Mouse (Mus musculus) hindbrain, embryonic 15.5 days (tissue): ENCODE measurements around the gene Fam118b. TPM values are rescaled to one million over a fixed set of nuclear protein-coding genes. Genes with fewer than 3 reads are reported as not detected.
A peak's percentile ranks its signal among the peaks of the same experiment; 100 is the strongest.

ENCODE experiments used
- ATAC-seq: fragments of 200-750 bp; cut with Nextera tagmentation; 2 replicates; pipeline ENCODE4 v1.8.0; 2017; ENCODE audit warnings: low read depth, moderate number of reproducible peaks, moderate TSS enrichment; ENCODE audit not compliant: low FRiP score
- H3K27ac ChIP-seq: fragments of 300-500 bp; sonication (generic); replicated peaks from 2 replicates; pipeline ENCODE4 v1.5.1; 2015; ENCODE audit warnings: mild to moderate bottlenecking, inconsistent platforms
- H3K27me3 ChIP-seq: fragments of 300-500 bp; sonication (generic); 2 replicates; pipeline ENCODE4 v1.6.1; 2015; ENCODE audit warnings: control low read depth, inconsistent platforms
- H3K36me3 ChIP-seq: fragments of 300-500 bp; sonication (generic); 2 replicates; pipeline ENCODE4 v1.6.1; 2015; ENCODE audit warnings: control low read depth, inconsistent platforms
- H3K4me1 ChIP-seq: fragments of 300-500 bp; sonication (generic); replicated peaks from 2 replicates; pipeline ENCODE4 v1.6.1; 2015; ENCODE audit warnings: control low read depth, inconsistent platforms
- H3K4me2 ChIP-seq: fragments of 300-500 bp; sonication (generic); 2 replicates; pipeline ENCODE4 v1.6.1; 2015; ENCODE audit warnings: moderate library complexity, mild to moderate bottlenecking, inconsistent platforms
- H3K4me3 ChIP-seq: fragments of 300-500 bp; sonication (generic); 2 replicates; pipeline ENCODE4 v1.5.1; 2015; ENCODE audit warnings: mild to moderate bottlenecking, inconsistent platforms
- H3K9ac ChIP-seq: fragments of 300-500 bp; sonication (generic); 2 replicates; pipeline ENCODE4 v1.6.1; 2015; ENCODE audit warnings: inconsistent platforms
- H3K9me3 ChIP-seq: fragments of 300-500 bp; sonication (generic); 2 replicates; pipeline ENCODE4 v1.6.1; 2016; ENCODE audit warnings: control low read depth, inconsistent platforms
- WGBS: fragments of 180-500 bp; shearing (Covaris S2); methylation state at CpG from one replicate; pipeline ENCODE4 v1.1.7; 2015; 5-methylcytosine and 5-hydroxymethylcytosine counted together
- polyA plus RNA-seq: library from polyadenylated mRNA; unstranded; fragments of >200 nt; fragmentation: Nextera tagmentation; extraction: Ambion mirVana; gene quantifications from 2 replicates; pipeline ENCODE4 v1.2.1, GENCODE M21; 2015

Fam118b gene
- polyA plus RNA-seq = 53.1 and 58.1 TPM in 2 replicates

GRCm38 (mm10) chr9:35267146-35267975 is at the start of gene Fam118b, which contains the start of gene Rpusd4:
TSS of gene Fam118b (minus strand) at chr9:35267805.
TSS of gene Rpusd4 (plus strand) at chr9:35267865.
- ATAC-seq = peak; percentile 96

DNA sequence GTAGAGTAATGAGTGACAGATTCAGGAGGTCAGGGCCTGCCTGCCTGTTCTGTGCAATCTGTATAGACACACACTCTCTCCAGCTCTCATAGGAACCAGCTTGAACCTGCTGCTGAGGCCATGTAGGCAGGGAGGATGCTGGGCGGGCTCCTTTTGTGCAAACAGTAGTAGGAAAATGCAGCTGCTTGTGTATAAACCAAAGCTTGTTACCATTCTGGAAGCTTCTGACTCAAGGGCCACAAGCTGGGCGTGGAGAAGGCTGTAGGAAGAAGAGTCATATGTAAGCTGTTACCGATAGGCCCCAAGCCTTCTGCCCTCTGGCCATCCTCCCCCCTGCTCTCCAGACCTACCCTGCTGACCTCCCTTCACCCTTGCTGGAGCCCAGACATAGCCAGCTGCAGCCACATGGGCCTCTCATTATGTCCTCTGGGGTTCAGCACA is 49.2 kb upstream of the Fam118b start:
- Histone ChIP-seq H3K9ac (no peak overlapping the region), H3K4me3 (no peak overlapping the region), H3K36me3 (no peaks in the 10 kb centered on the region), H3K27ac (no peak overlapping the region), H3K4me1 (0 out of 2 replicates have a peak, but pooled peaks cover 5% of the 10 kb centered on the region), H3K9me3 (no peaks in the 10 kb centered on the region), H3K4me2 (no peak overlapping the region), H3K27me3 (peaks cover 16% of the 10 kb centered on the region; the same call in 1 of the 2 replicates)
- ATAC-seq = no peak
- 49% methylated on average over 3 of the region's 3 CpGs for WGBS

More at GRCm38 (mm10) chr9:35267146-35267975, at the start of gene Fam118b, which contains the start of gene Rpusd4:
- peak within 1 kb of the TSS; percentile 92 for H3K27ac ChIP-seq
- H3K36me3 ChIP-seq = peaks cover under 1% of the 10 kb centered on the region
- WGBS = under 1% methylated on average over 62 of the region's 62 CpGs
- peak within 1 kb of the TSS; percentile 94 for H3K4me3 ChIP-seq
- H3K27me3 ChIP-seq = no peaks in the 10 kb centered on the region
- peak within 1 kb of the TSS; percentile 94 for H3K9ac ChIP-seq
- peak within 1 kb of the TSS; percentile 66 for H3K4me2 ChIP-seq
- H3K9me3 ChIP-seq = no peaks in the 10 kb centered on the region
- H3K4me1 ChIP-seq = peaks cover 22% of the 10 kb centered on the region

- Histone ChIP-seq H3K4me2 (no peak overlapping the region), H3K4me1 (0 out of 2 replicates have a peak, but pooled peaks cover 5% of the 10 kb centered on the region), H3K27ac (no peak overlapping the region), H3K27me3 (peaks cover 9% of the 10 kb centered on the region; the same call in 1 of the 2 replicates), H3K4me3 (no peak overlapping the region), H3K9me3 (no peaks in the 10 kb centered on the region), H3K9ac (no peak overlapping the region), H3K36me3 (no peaks in the 10 kb centered on the region)
- WGBS = 25% methylated on average over 1 of the region's 1 CpGs
- no peak for ATAC-seq
Observed at GRCm38 (mm10) chr9:35314254-35314653, 46.6 kb upstream of the Fam118b start.

DNA sequence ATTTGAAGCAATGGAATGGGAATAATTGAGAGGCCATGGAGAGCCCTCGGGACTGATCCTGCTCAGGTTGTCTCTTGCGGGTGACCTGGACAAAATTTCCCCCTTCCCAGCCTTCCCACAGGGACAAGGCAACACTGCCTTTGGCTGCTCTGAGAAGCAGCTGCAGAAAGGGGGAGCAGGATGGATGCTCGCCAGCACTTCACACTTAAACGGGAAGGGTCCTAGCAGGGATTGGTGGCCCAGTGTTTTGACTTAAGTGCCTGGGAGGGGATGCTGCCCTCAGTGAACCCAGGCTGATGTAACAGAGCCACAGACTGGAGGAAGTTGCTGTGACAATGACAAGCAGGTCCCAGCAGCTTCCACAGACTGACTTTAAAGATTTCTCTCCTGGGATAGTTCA is 46.0 kb upstream of the Fam118b start:
- Histone ChIP-seq H3K27me3 (peaks cover 4% of the 10 kb centered on the region; the same call in 1 of the 2 replicates), H3K4me2 (no peak overlapping the region), H3K9me3 (no peaks in the 10 kb centered on the region), H3K4me3 (no peak overlapping the region), H3K4me1 (0 out of 2 replicates have a peak, but pooled peaks cover 5% of the 10 kb centered on the region), H3K9ac (no peak overlapping the region), H3K27ac (no peak overlapping the region), H3K36me3 (no peaks in the 10 kb centered on the region)
- ATAC-seq = no peak
- 21% methylated on average over 4 of the region's 4 CpGs for WGBS

DNA sequence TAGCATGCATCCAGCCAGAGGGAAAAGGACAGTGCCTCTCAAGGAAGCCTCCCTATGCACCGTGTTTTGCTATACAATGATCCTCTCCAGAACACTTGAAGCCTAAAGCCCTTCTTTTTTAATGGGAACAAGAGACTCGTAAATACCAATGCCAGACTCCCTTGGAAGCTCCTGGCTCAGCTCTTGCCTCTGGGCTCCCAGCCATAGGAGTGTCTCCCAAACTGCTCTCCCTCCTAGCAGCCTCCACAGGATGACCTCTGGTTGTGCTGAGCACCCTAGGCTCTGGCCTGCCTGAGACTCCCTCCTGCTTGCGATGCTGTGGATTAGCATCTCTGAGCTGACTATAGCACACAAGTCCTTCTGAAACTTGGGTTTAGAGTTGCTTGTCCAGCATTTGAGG is 44.9 kb upstream of the Fam118b start:
- H3K4me3 ChIP-seq = no peak overlapping the region
- no peak overlapping the region for H3K27ac ChIP-seq
- H3K4me1 ChIP-seq = 0 out of 2 replicates have a peak, but pooled peaks cover 5% of the 10 kb centered on the region
- no peaks in the 10 kb centered on the region for H3K9me3 ChIP-seq
- no peaks in the 10 kb centered on the region for H3K36me3 ChIP-seq
- H3K27me3 ChIP-seq = peaks cover 4% of the 10 kb centered on the region; the same call in 1 of the 2 replicates
- no peak overlapping the region for H3K4me2 ChIP-seq
- WGBS = 50% methylated on average over 3 of the region's 3 CpGs
- ATAC-seq = no peak
- no peak overlapping the region for H3K9ac ChIP-seq

DNA sequence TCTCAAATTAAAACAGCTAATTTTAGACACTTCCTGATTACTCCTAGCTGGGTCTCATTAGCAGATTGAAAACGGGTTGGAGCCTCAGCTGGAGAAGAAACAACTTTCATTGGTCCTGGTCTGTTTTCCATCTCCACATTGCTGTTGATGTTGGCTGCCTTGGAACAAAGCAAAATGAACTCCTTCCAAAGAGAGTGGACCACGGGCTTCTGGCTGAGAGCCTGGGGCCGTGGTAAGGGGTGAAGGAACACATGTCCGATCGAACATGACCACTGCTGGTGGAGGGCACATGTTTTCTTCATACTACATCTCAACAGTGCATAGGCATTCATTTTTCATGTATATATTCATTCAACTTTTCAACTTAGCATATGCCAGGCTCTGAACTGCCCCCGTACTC is 42.8 kb upstream of the Fam118b start:
- 87% methylated on average over 6 of the region's 6 CpGs for WGBS
- H3K27ac ChIP-seq = no peak overlapping the region
- H3K36me3 ChIP-seq = no peaks in the 10 kb centered on the region
- ATAC-seq = no peak
- no peak overlapping the region for H3K4me3 ChIP-seq
- no peak overlapping the region for H3K4me2 ChIP-seq
- no peaks in the 10 kb centered on the region for H3K9me3 ChIP-seq
- peaks cover 4% of the 10 kb centered on the region; the same call in 1 of the 2 replicates for H3K27me3 ChIP-seq
- H3K9ac ChIP-seq = no peak overlapping the region
- 0 out of 2 replicates have a peak, but pooled peaks cover 5% of the 10 kb centered on the region for H3K4me1 ChIP-seq

- H3K9me3 ChIP-seq = no peaks in the 10 kb centered on the region
- no peak overlapping the region for H3K4me2 ChIP-seq
- no peak overlapping the region for H3K9ac ChIP-seq
- no peak for ATAC-seq
- 80% methylated on average over 7 of the region's 7 CpGs for WGBS
- no peaks in the 10 kb centered on the region for H3K36me3 ChIP-seq
- H3K27me3 ChIP-seq = peaks cover 4% of the 10 kb centered on the region; the same call in 1 of the 2 replicates
- H3K4me3 ChIP-seq = no peak overlapping the region
- H3K4me1 ChIP-seq = no peaks in the 10 kb centered on the region
- no peak overlapping the region for H3K27ac ChIP-seq
Observed at GRCm38 (mm10) chr9:35307461-35307860, 39.9 kb upstream of the Fam118b start.

GRCm38 (mm10) chr9:35302172-35302571 is 34.6 kb upstream of the Fam118b start:
- no peak overlapping the region for H3K4me3 ChIP-seq
- 95% methylated on average over 3 of the region's 3 CpGs for WGBS

GRCm38 (mm10) chr9:35297791-35298190 is 30.2 kb upstream of the Fam118b start:
- H3K9ac ChIP-seq = no peak overlapping the region
- no peak overlapping the region for H3K27ac ChIP-seq
- H3K4me3 ChIP-seq = no peak overlapping the region
- peaks cover 7% of the 10 kb centered on the region; the same call in 1 of the 2 replicates for H3K27me3 ChIP-seq
- no peak overlapping the region for H3K4me2 ChIP-seq
- no peaks in the 10 kb centered on the region for H3K36me3 ChIP-seq
- no peaks in the 10 kb centered on the region for H3K9me3 ChIP-seq
- no peaks in the 10 kb centered on the region for H3K4me1 ChIP-seq
- ATAC-seq = no peak

More at GRCm38 (mm10) chr9:35302172-35302571, 34.6 kb upstream of the Fam118b start:
- Histone ChIP-seq H3K27me3 (0 out of 2 replicates have a peak, but pooled peaks cover 2% of the 10 kb centered on the region), H3K9me3 (no peaks in the 10 kb centered on the region), H3K9ac (no peak overlapping the region), H3K27ac (no peak overlapping the region), H3K36me3 (no peaks in the 10 kb centered on the region), H3K4me1 (no peaks in the 10 kb centered on the region), H3K4me2 (no peak overlapping the region)
- no peak for ATAC-seq

DNA sequence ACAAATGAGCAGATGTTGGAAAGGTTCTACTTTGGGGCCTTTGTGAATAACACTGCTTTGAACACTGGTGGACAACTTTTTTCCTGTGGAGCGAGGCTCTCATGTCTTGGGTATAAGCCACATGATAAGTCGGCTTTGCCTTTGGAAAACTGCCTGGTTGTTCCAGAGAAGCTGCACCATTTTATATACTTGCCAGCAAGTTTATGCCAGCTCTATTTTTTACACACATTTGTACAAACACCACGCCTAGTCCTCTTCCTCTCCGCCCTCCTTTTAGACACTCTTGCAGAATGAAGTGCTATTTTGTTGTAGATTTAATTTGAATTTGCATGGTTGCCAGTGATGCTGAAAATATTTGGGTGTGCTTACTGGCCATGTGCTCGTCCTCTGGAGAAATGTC is 25.9 kb upstream of the Fam118b start:
- no peaks in the 10 kb centered on the region for H3K9me3 ChIP-seq
- no peaks in the 10 kb centered on the region for H3K4me1 ChIP-seq
- H3K4me2 ChIP-seq = no peak overlapping the region
- no peaks in the 10 kb centered on the region for H3K36me3 ChIP-seq
- H3K9ac ChIP-seq = no peak overlapping the region
- ATAC-seq = no peak
- peaks cover 16% of the 10 kb centered on the region for H3K27me3 ChIP-seq
- 68% methylated on average over 5 of the region's 5 CpGs for WGBS
- no peak overlapping the region for H3K27ac ChIP-seq
- no peak overlapping the region for H3K4me3 ChIP-seq

DNA sequence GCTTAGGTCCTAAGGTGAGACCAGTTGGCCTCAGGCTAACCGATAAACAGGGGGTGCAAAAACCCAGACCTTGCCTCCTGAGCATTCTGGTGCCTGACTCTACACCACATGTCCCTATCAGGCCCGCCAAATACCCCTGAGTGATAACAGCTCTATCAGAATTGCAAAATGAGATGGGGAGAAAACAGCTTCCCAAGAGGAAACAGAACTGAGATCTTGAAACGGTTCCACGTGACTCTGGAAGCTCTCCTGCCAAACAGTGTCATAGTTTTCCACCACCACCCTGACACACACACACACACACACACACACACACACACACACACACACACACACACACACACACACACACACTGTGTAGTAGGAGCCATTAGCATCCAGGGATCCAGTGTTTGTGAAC is 23.3 kb upstream of the Fam118b start:
- Histone ChIP-seq H3K27ac (no peak overlapping the region), H3K4me2 (no peak overlapping the region), H3K36me3 (no peaks in the 10 kb centered on the region), H3K9me3 (no peaks in the 10 kb centered on the region), H3K9ac (no peak overlapping the region), H3K4me3 (no peak overlapping the region), H3K4me1 (no peaks in the 10 kb centered on the region), H3K27me3 (peaks cover 33% of the 10 kb centered on the region)
- whole genome bisulfite sequencing = 74% methylated on average over 4 of the region's 4 CpGs
- no peak for ATAC-seq

- Histone ChIP-seq H3K4me1 (no peaks in the 10 kb centered on the region), H3K9me3 (no peaks in the 10 kb centered on the region), H3K4me3 (no peak overlapping the region), H3K27ac (no peak overlapping the region), H3K4me2 (no peak overlapping the region), H3K27me3 (peaks cover 38% of the 10 kb centered on the region), H3K9ac (no peak overlapping the region), H3K36me3 (no peaks in the 10 kb centered on the region)
- 92% methylated on average over 3 of the region's 3 CpGs for WGBS
- ATAC-seq = no peak
Observed at GRCm38 (mm10) chr9:35290417-35290816, 22.8 kb upstream of the Fam118b start.
